Mouse (Mus musculus): ENCODE results near the gene Zeb2.

GRCm38 (mm10) chr2:44969640-44970039, 147.6 kb downstream of the Zeb2 start:
- no peak for TF ChIP-seq POLR2A (IDR thresholded peaks at IDR 0.05; ENCODE audit: insufficient read depth, low read depth, low read length)
- TF ChIP-seq CTCF (IDR thresholded peaks at IDR 0.05; ENCODE audit: insufficient read depth, low read depth, low read length): no peak

All from olfactory bulb, adult 2 months (tissue).